Comparison of ENCODE assay signal across 8 mouse cellular contexts in genomic region chr9:44497624-44498377, GRCm38 (mm10). TPM values are rescaled to one million over a fixed set of nuclear protein-coding genes. Genes with fewer than 3 reads are reported as not detected.
A peak's percentile ranks its signal among the peaks of the same experiment; 100 is the strongest.
DNase-seq lines count a peak whose midpoint lies in the region; ATAC-seq lines count a peak whose summit lies in the region.

No protein-coding gene starts in this region.

- no peak for ATAC-seq in erythroblast, adult 5-6 weeks (replicated peaks; ENCODE audit: low FRiP score, poor library complexity, severe bottlenecking)
- peak; percentile 22 for ATAC-seq in forebrain, embryonic 11.5 days (replicated peaks; ENCODE audit: low FRiP score)
- ATAC-seq in inflammation-experienced regulatory T-cells, adult 6 months: peak; percentile 33
- ATAC-seq in liver, embryonic 16.5 days (ENCODE audit: low read depth): peak; percentile 59
- peak; percentile 31; the same call in 1 of the 2 replicates for ATAC-seq in stomach, embryonic 16.5 days (ENCODE audit: insufficient read depth, low FRiP score)

- peaks cover 13% of the 10 kb centered on the region for H3K4me1 ChIP-seq in erythroblast, embryonic 14.5 days (ENCODE audit: control insufficient read depth)
- peaks cover 54% of the 10 kb centered on the region for H3K4me1 ChIP-seq in forebrain, embryonic 11.5 days (replicated peaks; ENCODE audit: control insufficient read depth, insufficient read depth, low read length)
- peaks cover 49% of the 10 kb centered on the region for H3K4me1 ChIP-seq in liver, embryonic 16.5 days (ENCODE audit: control insufficient read depth, low read depth, low read length)
- H3K4me1 ChIP-seq in stomach, embryonic 16.5 days (ENCODE audit: control insufficient read depth, insufficient read depth, low read length): peaks cover 88% of the 10 kb centered on the region

- peak overlapping the region; percentile 63 for H3K9ac ChIP-seq in forebrain, embryonic 11.5 days (ENCODE audit: low read length)
- H3K9ac ChIP-seq in liver, embryonic 16.5 days (ENCODE audit: low read depth, low read length): peak overlapping the region; percentile 34; the same call in 1 of the 2 replicates
- H3K9ac ChIP-seq in stomach, embryonic 16.5 days (ENCODE audit: low read length): peak overlapping the region; percentile 76

- H3K4me2 ChIP-seq in forebrain, embryonic 11.5 days (ENCODE audit: low read depth, low read length, severe bottlenecking): peak overlapping the region; percentile 78
- H3K4me2 ChIP-seq in liver, embryonic 16.5 days (ENCODE audit: low read depth, low read length): peak overlapping the region; percentile 60
- peak overlapping the region; percentile 92 for H3K4me2 ChIP-seq in stomach, embryonic 16.5 days (ENCODE audit: low read depth, low read length)

- peaks cover 35% of the 10 kb centered on the region for H3K27me3 ChIP-seq in erythroblast, embryonic 14.5 days (ENCODE audit: control insufficient read depth)
- H3K27me3 ChIP-seq in forebrain, embryonic 11.5 days (ENCODE audit: control insufficient read depth, insufficient read depth, low read length): no peaks in the 10 kb centered on the region
- peaks cover 26% of the 10 kb centered on the region for H3K27me3 ChIP-seq in liver, embryonic 16.5 days (ENCODE audit: control insufficient read depth, insufficient read depth, low read depth, low read length)
- H3K27me3 ChIP-seq in stomach, embryonic 16.5 days (ENCODE audit: control insufficient read depth, insufficient read depth, low read length): no peaks in the 10 kb centered on the region

- peak overlapping the region; percentile 83 for H3K27ac ChIP-seq in forebrain, embryonic 11.5 days (ENCODE audit: low read depth, low read length)
- H3K27ac ChIP-seq in liver, embryonic 16.5 days (ENCODE audit: low read length): peak overlapping the region; percentile 33
- H3K27ac ChIP-seq in stomach, embryonic 16.5 days (ENCODE audit: low read length): peak overlapping the region; percentile 98

- peak overlapping the region; percentile 33 for H3K4me3 ChIP-seq in erythroblast, embryonic 14.5 days (replicated peaks)
- peak overlapping the region; percentile 34 for H3K4me3 ChIP-seq in forebrain, embryonic 11.5 days (ENCODE audit: low read depth, low read length)
- peak overlapping the region; percentile 44 for H3K4me3 ChIP-seq in liver, embryonic 16.5 days (ENCODE audit: low read depth, low read length)
- H3K4me3 ChIP-seq in stomach, embryonic 16.5 days (replicated peaks; ENCODE audit: low read length): peak overlapping the region; percentile 52

- no peaks in the 10 kb centered on the region for H3K9me3 ChIP-seq in erythroblast, embryonic 14.5 days (ENCODE audit: control insufficient read depth, low read length)
- H3K9me3 ChIP-seq in forebrain, embryonic 11.5 days (ENCODE audit: control insufficient read depth, low read length): no peaks in the 10 kb centered on the region
- no peaks in the 10 kb centered on the region for H3K9me3 ChIP-seq in liver, embryonic 16.5 days (replicated peaks; ENCODE audit: control insufficient read depth, low read length)
- H3K9me3 ChIP-seq in stomach, embryonic 16.5 days (replicated peaks; ENCODE audit: control insufficient read depth, low read length): no peaks in the 10 kb centered on the region

- DNase-seq in ES-CJ7 (ENCODE audit: low read depth, low spot score): peak; percentile 78
- peak; percentile 78 for DNase-seq in forebrain, embryonic 11.5 days (ENCODE audit: low spot score)
- DNase-seq in layer of hippocampus, adult 18-20 months (ENCODE audit: low spot score in 2 of 2): no peak

- 1% methylated on average over 9 of the region's 11 CpGs for WGBS in forebrain, embryonic 11.5 days
- WGBS in liver, embryonic 16.5 days (ENCODE audit: insufficient replicate concordance): 2% methylated on average over 10 of the region's 11 CpGs
- WGBS in stomach, embryonic 16.5 days: 2% methylated on average over 11 of the region's 11 CpGs

- no peaks in the 10 kb centered on the region; the same call in 1 of the 2 replicates for H3K36me3 ChIP-seq in erythroblast, embryonic 14.5 days (ENCODE audit: control insufficient read depth)
- H3K36me3 ChIP-seq in forebrain, embryonic 11.5 days (ENCODE audit: control insufficient read depth, insufficient read depth, low read length): no peaks in the 10 kb centered on the region
- H3K36me3 ChIP-seq in liver, embryonic 16.5 days (ENCODE audit: control insufficient read depth, insufficient read depth): no peaks in the 10 kb centered on the region
- H3K36me3 ChIP-seq in stomach, embryonic 16.5 days (ENCODE audit: control insufficient read depth, insufficient read depth, low read length): no peaks in the 10 kb centered on the region

RNA-seq across cellular contexts. Expression of gene Bcl9l, which starts 15.2 kb away (rescaled TPM):
- polyA plus RNA-seq in erythroblast, embryonic 14.5 days (2012): 0.06 and 0.09 TPM in 2 replicates
- 0.77 and 0.84 TPM in 2 replicates for total RNA-seq in erythroblast, adult 5-6 weeks (2015; ENCODE audit: low replicate concordance)
- total RNA-seq in erythroblast, adult 5-6 weeks (2017; ENCODE audit: low replicate concordance): 0.42 and 2.8 TPM in 2 replicates
- 8.7 and 10.6 TPM in 2 replicates for polyA plus RNA-seq in forebrain, embryonic 11.5 days (2014; fragmentation: Nextera tagmentation; extraction: Ambion mirVana)
- polyA plus RNA-seq in inflammation-experienced regulatory T-cells, adult 6 months (2017; shearing (Covaris generic)): 10 to 100 TPM; 11.1 to 12.4 (median 12.2) TPM
- polyA plus RNA-seq in liver, embryonic 16.5 days (2015; fragmentation: Nextera tagmentation; extraction: Ambion mirVana): 2.2 TPM in 2 replicates
- 9.0 and 10.6 TPM in 2 replicates for polyA plus RNA-seq in stomach, embryonic 16.5 days (2015; fragmentation: Nextera tagmentation; extraction: Ambion mirVana)
- total RNA-seq in layer of hippocampus, adult 18-20 months (2021): 10 to 100 TPM; 64.0 to 72.3 TPM

RNA-seq across cellular contexts. Expression of gene Upk2, which starts 43.0 kb away (rescaled TPM):
- polyA plus RNA-seq in erythroblast, embryonic 14.5 days (2012): not detected in 2 replicates
- not detected in 2 replicates for total RNA-seq in erythroblast, adult 5-6 weeks (2015; ENCODE audit: low replicate concordance)
- total RNA-seq in erythroblast, adult 5-6 weeks (2017; ENCODE audit: low replicate concordance): not detected in 2 replicates
- polyA plus RNA-seq in forebrain, embryonic 11.5 days (2014; fragmentation: Nextera tagmentation; extraction: Ambion mirVana): not detected in 2 replicates
- not detected for polyA plus RNA-seq in inflammation-experienced regulatory T-cells, adult 6 months (2017; shearing (Covaris generic))
- polyA plus RNA-seq in liver, embryonic 16.5 days (2015; fragmentation: Nextera tagmentation; extraction: Ambion mirVana): not detected in 2 replicates
- polyA plus RNA-seq in stomach, embryonic 16.5 days (2015; fragmentation: Nextera tagmentation; extraction: Ambion mirVana): 31.1 and 39.0 TPM in 2 replicates
- not detected for total RNA-seq in layer of hippocampus, adult 18-20 months (2021)

RNA-seq across cellular contexts. Expression of gene Foxr1, which starts 56.9 kb away (rescaled TPM):
- not detected in 2 replicates for polyA plus RNA-seq in erythroblast, embryonic 14.5 days (2012)
- not detected in 2 replicates for total RNA-seq in erythroblast, adult 5-6 weeks (2015; ENCODE audit: low replicate concordance)
- not detected in 2 replicates for total RNA-seq in erythroblast, adult 5-6 weeks (2017; ENCODE audit: low replicate concordance)
- not detected in 2 replicates for polyA plus RNA-seq in forebrain, embryonic 11.5 days (2014; fragmentation: Nextera tagmentation; extraction: Ambion mirVana)
- polyA plus RNA-seq in inflammation-experienced regulatory T-cells, adult 6 months (2017; shearing (Covaris generic)): under 1 TPM in 2 of 3 experiments, not detected in 1; 0.17 to 0.72 TPM
- not detected in 2 replicates for polyA plus RNA-seq in liver, embryonic 16.5 days (2015; fragmentation: Nextera tagmentation; extraction: Ambion mirVana)
- polyA plus RNA-seq in stomach, embryonic 16.5 days (2015; fragmentation: Nextera tagmentation; extraction: Ambion mirVana): not detected in 2 replicates
- not detected for total RNA-seq in layer of hippocampus, adult 18-20 months (2021)

Comparison
In these comparisons a context has a peak if more than half of its experiments do, and no peak if none do; other contexts are left out.
1. DNase-seq: peak in ES-CJ7 (single experiment) and forebrain, embryonic 11.5 days (single experiment); none in layer of hippocampus, adult 18-20 months (0 of 2).
2. H3K27ac ChIP-seq: peak in every context shown above with its lines; median percentile 98 in stomach, embryonic 16.5 days; 83 in forebrain, embryonic 11.5 days; 33 in liver, embryonic 16.5 days.
3. RNA of gene Upk2, which starts 43.0 kb away (polyA plus RNA-seq): 31.1 to 39.0 TPM in stomach, embryonic 16.5 days; not detected in liver, embryonic 16.5 days, not detected in erythroblast, embryonic 14.5 days, not detected in forebrain, embryonic 11.5 days and not detected in inflammation-experienced regulatory T-cells, adult 6 months; every median in the first group is over 10 times any median in the second.
4. Peak in every context shown above with its lines, with median percentiles within 50 percentile points of each other: H3K4me3 ChIP-seq, H3K4me2 ChIP-seq and H3K9ac ChIP-seq.